Mouse (Mus musculus) embryonic facial prominence, embryonic 14.5 days (tissue): Measurements from ENCODE around the gene Surf4. TPM values are rescaled to one million over a fixed set of nuclear protein-coding genes. Genes with fewer than 3 reads are reported as not detected.

ENCODE experiments used
- ATAC-seq: fragments of 200-750 bp; cut with Nextera tagmentation; 2 replicates; pipeline ENCODE4 v1.8.0; 2017; ENCODE audit warnings: low read depth, moderate number of reproducible peaks, moderate TSS enrichment
- DNase-seq: peaks from one replicate; pipeline ENCODE4 v3.0.0-alpha.2; 2015; ENCODE audit warnings: low spot score
- H3K27ac ChIP-seq: fragments of 300-500 bp; sonication (generic); replicated peaks from 2 replicates; pipeline ENCODE4 v1.5.1; 2014; ENCODE audit warnings: low read depth, mild to moderate bottlenecking, low read length, moderate library complexity
- H3K27me3 ChIP-seq: fragments of 300-500 bp; sonication (generic); replicated peaks from 2 replicates; pipeline ENCODE4 v1.6.1; 2014; ENCODE audit warnings: low read length; ENCODE audit not compliant: control insufficient read depth, insufficient read depth
- H3K36me3 ChIP-seq: fragments of 300-500 bp; sonication (generic); 2 replicates; pipeline ENCODE4 v1.6.1; 2014; ENCODE audit warnings: low read length, mixed read lengths; ENCODE audit not compliant: control insufficient read depth, insufficient read depth
- H3K4me1 ChIP-seq: fragments of 300-500 bp; sonication (generic); 2 replicates; pipeline ENCODE4 v1.6.1; 2014; ENCODE audit warnings: antibody characterized with exemption, low read length; ENCODE audit not compliant: control insufficient read depth, insufficient read depth
- H3K4me2 ChIP-seq: fragments of 300-500 bp; sonication (generic); 2 replicates; pipeline ENCODE4 v1.6.1; 2014; ENCODE audit warnings: low read depth, mild to moderate bottlenecking, low read length, moderate library complexity, mixed read lengths
- H3K4me3 ChIP-seq: fragments of 300-500 bp; sonication (generic); 2 replicates; pipeline ENCODE4 v1.5.1; 2014; ENCODE audit warnings: low read depth, mild to moderate bottlenecking, low read length
- H3K9ac ChIP-seq: fragments of 300-500 bp; sonication (generic); 2 replicates; pipeline ENCODE4 v1.6.1; 2014; ENCODE audit warnings: low read depth, mild to moderate bottlenecking, low read length, moderate library complexity, mixed read lengths
- H3K9me3 ChIP-seq: fragments of 300-500 bp; sonication (generic); 2 replicates; pipeline ENCODE4 v1.6.1; 2016; ENCODE audit warnings: low read length; ENCODE audit not compliant: control insufficient read depth
- WGBS: fragments of 180-500 bp; shearing (Covaris S2); extraction: QIAGEN DNeasy Blood & Tissue Kit; methylation state at CpG from one replicate; pipeline ENCODE4 v1.1.7; 2014; 5-methylcytosine and 5-hydroxymethylcytosine counted together
- polyA plus RNA-seq: library from polyadenylated mRNA; unstranded; fragments of >200 nt; fragmentation: Nextera tagmentation; extraction: Ambion mirVana; gene quantifications from 2 replicates; pipeline ENCODE4 v1.2.1, GENCODE M21; 2014

Gene Surf4
- polyA plus RNA-seq, 1 experiment from 2014 or later: 273 TPM

DNA sequence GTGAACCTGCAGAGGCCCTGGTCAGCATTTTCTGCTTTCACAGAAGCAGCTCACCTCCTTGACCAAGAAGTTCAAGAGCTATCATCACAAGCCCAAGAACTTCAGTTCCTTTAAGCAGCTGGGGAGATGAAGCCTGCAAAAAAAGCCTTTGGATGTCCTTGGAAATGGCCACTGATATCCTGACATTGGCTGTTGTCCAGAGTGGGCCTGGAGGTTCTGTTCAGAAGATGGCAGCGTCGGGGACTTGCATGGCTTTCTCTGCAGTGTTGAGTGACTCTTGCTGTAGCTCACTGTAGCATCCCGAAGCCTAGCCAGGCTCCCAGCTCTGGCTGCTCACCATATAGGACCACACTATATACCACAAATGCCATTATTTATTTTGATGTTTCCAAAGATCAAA, 14.0 kb downstream of the Surf4 start:
- Histone ChIP-seq H3K4me1 (peaks cover 17% of the 10 kb centered on the region), H3K4me2 (no peak overlapping the region), H3K27me3 (no peaks in the 10 kb centered on the region), H3K4me3 (no peak overlapping the region), H3K9me3 (no peaks in the 10 kb centered on the region), H3K9ac (no peak overlapping the region), H3K27ac (no peak overlapping the region), H3K36me3 (peaks cover 68% of the 10 kb centered on the region)
- ATAC-seq (no peak), DNase-seq (no peak)
- WGBS: 85% methylated on average over 3 of the region's 3 CpGs

DNA sequence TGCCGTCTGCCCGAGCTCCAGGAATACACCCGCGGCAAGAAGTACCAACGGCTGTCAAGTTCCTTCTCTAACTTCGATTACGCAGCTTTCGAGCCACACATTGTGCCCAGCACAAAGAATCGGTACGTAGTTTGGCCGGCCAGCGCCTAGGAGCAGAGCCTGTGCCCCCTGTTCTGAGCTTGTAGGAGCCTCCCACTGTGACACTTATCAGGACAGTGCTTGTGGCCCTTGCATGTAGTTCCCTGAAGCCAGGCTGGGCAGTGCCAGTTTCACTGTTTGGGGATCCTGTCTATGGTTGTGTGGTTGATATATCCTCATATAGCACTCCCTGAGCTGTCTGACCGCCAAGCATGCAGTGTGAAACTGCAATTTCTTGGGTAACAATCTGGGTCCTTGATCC, 17.0 kb downstream of the Surf4 start:
- Histone ChIP-seq H3K27ac (peak overlapping the region; percentile 59), H3K27me3 (no peaks in the 10 kb centered on the region), H3K4me3 (peak overlapping the region; percentile 63), H3K4me2 (peak overlapping the region; percentile 91), H3K9ac (peak overlapping the region; percentile 79), H3K9me3 (no peaks in the 10 kb centered on the region), H3K4me1 (peaks cover 22% of the 10 kb centered on the region), H3K36me3 (peaks cover 68% of the 10 kb centered on the region)
- 2% methylated on average over 10 of the region's 13 CpGs for WGBS
- no peak for ATAC-seq
- no peak for DNase-seq

DNA sequence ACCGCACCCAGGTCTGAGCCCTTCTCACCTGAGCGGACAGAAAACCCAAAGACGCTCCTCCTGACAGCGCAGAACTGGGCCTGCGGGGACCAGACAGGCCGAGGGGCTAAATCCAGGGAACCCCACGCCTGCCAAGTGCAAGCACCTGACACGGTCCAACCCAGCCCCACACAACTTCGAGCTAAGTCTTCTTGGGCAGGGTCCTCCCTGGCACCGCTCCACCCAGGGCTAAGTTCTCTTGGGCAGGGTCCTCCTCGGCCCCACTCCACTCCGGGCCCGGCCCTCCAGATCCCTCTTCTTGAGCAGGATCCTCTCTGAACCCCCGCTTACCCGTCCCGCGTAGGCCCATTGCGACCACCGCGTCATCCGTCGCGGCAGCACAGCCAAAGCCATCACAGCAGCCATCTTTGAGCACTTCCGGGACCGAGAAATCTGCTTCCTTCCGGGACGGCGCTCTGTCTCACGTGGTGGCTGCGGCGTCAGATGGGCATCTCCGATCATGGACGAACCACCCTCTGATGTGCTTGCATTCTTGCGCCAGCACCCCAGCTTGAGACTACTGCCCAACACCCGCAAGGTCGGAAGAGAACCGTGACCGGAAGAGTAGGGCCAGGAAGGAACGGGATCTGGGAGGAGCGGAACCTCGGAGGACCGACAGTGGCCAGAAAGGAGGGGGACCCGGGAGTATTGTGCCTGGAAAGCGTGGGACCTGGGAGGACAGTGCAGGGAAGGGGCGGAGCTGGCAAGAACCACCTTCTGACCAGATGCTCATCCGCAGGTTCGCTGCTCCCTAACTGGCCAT, 17.6 kb downstream of the Surf4 start, which contains the start of the genes Surf2 and Surf1:
Gene Surf2 (plus strand): TSS at position 441 of the 802 bp plus-strand sequence.
Gene Surf1 (minus strand): TSS at position 604 of the 802 bp plus-strand sequence.
- Histone ChIP-seq H3K9ac (peak within 1 kb of the TSS; percentile 79), H3K9me3 (no peaks in the 10 kb centered on the region), H3K4me1 (peaks cover 22% of the 10 kb centered on the region), H3K27me3 (no peaks in the 10 kb centered on the region), H3K27ac (peak within 1 kb of the TSS; percentile 59), H3K4me2 (peak within 1 kb of the TSS; percentile 91), H3K4me3 (peak within 1 kb of the TSS; percentile 63), H3K36me3 (peaks cover 68% of the 10 kb centered on the region)
- 4% methylated on average over 41 of the region's 47 CpGs for WGBS
- DNase-seq (peak; percentile 87), ATAC-seq (peak; percentile 76)

DNA sequence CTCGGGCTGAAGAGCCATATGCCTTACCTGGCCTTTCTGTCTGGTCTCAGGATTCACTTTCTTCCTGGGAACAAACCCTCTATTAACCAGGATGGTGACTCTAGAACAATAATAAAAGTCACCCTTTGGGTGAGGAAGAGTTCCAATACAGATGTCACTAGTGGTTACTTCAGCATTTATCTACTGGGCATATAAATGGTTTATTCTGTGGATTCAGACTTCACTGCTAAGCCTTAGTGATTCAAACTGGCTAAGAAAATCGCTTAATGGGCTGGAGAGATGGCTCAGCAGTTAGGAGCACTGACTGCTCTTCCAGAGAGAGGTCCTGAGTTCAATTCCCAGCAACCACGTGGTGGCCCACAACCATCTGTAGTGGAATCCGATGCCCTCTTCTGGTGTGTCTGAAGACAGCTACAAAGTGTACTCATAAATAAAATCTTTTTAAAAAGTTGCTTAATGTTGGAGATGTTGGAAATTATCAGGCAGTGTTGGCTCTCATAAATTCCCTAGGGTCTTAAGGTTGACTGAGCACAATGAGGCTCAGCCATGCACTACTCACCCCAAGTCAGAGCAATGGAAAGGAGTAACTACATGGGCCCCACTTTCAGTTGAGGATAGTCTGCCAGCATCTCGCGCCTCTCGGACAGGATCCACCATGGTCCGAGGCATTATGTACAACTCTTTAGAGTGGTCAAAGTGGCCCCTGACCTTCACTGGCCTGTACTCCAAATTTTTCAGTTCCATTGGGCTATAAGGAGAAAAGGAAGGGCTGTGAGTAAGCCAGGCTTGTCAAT, 19.4 kb downstream of the Surf4 start:
- H3K4me1 ChIP-seq: peaks cover 22% of the 10 kb centered on the region
- 61% methylated on average over 8 of the region's 8 CpGs for WGBS
- no peak for ATAC-seq

DNA sequence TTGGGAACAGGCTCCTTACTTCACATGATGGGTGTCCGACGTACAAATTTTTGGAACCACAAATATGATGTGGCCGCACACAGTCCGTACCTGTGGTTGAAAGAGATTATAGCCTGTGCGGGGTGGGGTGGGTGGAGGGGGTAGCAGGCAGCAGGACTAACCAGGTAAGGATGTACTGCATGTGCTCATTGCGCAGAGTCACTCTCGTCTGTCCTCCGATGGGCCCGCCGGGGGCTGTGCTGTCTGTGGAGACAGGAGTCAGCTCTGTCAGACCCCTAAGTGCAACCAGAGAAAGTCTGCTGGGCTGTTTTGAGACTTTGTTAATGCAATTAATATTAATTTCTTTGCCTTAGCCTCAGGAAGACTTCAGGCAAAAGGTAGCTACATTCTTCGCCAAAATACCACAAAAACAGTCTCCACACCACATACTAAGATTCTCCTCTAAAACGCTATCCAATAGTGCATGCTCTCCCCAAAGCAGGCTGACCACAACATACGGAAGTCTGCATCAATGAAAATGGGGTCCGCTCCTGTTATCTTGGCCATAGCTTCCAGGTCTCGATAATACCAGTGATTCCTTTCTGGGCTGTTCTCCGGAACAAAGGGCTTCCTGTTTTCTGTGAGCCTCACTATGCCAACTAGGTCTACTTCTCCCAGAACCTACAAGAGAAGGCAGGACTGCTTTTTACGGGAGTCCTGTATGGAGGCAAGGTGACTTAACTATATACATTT, 20.1 kb downstream of the Surf4 start:
- Histone ChIP-seq H3K4me2 (no peak overlapping the region), H3K9ac (no peak overlapping the region), H3K9me3 (no peaks in the 10 kb centered on the region), H3K4me3 (no peak overlapping the region), H3K36me3 (peaks cover 44% of the 10 kb centered on the region), H3K27me3 (no peaks in the 10 kb centered on the region), H3K4me1 (peaks cover 30% of the 10 kb centered on the region), H3K27ac (no peak overlapping the region)
- 80% methylated on average over 17 of the region's 17 CpGs for WGBS
- ATAC-seq: no peak
- DNase-seq: no peak

More for the DNA sequence above, 19.4 kb downstream of the Surf4 start:
- Histone ChIP-seq H3K4me2 (peak overlapping the region; percentile 91; the same call in 1 of the 2 replicates), H3K9me3 (no peaks in the 10 kb centered on the region), H3K36me3 (peaks cover 51% of the 10 kb centered on the region), H3K9ac (no peak overlapping the region; the same call in 1 of the 2 replicates), H3K27ac (no peak overlapping the region), H3K4me3 (peak overlapping the region; percentile 63; the same call in 1 of the 2 replicates), H3K27me3 (no peaks in the 10 kb centered on the region)
- no peak for DNase-seq

DNA sequence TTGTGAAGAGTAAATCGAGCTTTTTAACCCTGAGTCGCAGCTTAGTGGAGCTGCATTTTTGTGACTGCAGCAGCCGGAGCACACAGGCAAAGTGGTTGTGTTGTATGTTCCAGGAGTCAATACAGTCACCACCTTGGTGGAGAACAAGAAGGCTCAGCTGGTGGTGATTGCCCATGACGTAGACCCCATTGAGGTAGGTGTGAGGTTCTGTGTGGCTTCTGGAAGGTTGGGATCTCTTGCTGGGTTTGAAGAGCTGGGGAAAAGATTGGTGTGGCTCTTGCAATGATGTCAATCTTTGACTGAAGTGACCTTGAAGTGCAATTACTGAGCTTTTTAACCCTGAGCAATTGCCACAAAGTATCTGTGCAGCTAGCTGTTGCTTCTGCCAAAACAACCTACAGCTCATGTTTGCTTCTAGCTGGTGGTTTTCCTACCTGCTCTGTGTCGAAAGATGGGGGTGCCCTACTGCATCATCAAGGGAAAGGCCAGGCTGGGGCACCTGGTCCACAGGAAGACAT, 21.4 kb downstream of the Surf4 start:
- Histone ChIP-seq H3K4me2 (peak overlapping the region; percentile 95), H3K36me3 (peaks cover 50% of the 10 kb centered on the region), H3K9ac (peak overlapping the region; percentile 98), H3K27ac (no peak overlapping the region), H3K4me1 (peaks cover 27% of the 10 kb centered on the region), H3K9me3 (no peaks in the 10 kb centered on the region), H3K27me3 (no peaks in the 10 kb centered on the region), H3K4me3 (peak overlapping the region; percentile 85)
- 74% methylated on average over 5 of the region's 5 CpGs for WGBS
- DNase-seq: no peak
- ATAC-seq: no peak

DNA sequence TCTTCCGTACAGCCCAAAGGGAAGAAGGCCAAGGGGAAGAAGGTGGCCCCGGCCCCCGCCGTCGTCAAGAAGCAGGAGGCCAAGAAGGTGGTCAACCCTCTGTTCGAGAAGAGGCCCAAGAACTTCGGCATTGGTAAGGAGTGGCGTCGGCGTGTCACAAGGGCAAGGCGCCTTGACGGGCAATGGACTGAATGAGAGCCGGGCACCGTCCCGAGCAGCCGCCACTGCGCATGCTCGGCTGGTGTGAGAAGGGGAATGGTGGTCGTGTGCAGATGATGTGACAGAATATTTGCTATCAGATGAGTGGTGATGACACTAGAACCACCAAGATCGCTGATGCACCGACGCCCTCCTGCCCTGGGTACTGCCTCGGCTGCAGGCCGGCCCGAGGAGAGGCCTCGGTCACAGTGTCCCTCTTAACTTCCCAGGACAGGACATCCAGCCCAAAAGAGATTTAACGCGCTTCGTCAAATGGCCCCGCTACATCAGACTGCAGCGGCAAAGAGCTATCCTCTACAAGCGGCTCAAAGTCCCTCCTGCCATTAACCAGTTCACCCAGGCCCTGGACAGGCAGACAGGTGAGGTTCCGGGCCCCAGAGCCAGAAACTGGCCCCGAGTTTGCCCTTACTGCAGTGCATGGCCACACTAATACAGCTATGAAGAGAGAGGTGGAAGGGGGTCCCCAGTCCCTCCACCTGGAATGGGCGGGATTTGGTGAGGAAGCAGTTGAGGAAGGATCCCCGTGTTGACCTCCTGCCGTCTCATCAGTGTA, 22.5 kb downstream of the Surf4 start:
- Histone ChIP-seq H3K36me3 (peaks cover 61% of the 10 kb centered on the region), H3K4me3 (peak overlapping the region; percentile 85), H3K4me1 (peaks cover 22% of the 10 kb centered on the region), H3K27me3 (no peaks in the 10 kb centered on the region), H3K9me3 (no peaks in the 10 kb centered on the region), H3K4me2 (peak overlapping the region; percentile 95), H3K9ac (peak overlapping the region; percentile 98), H3K27ac (peak overlapping the region; percentile 91)
- peak; percentile 60 for DNase-seq
- peak; percentile 27; the same call in 1 of the 2 replicates for ATAC-seq
- 1% methylated on average over 35 of the region's 37 CpGs for WGBS
